Mouse (Mus musculus): ENCODE measurements around the gene Mtus2. TPM values are rescaled to one million over a fixed set of nuclear protein-coding genes. Genes with fewer than 3 reads are reported as not detected.
"Not testable (repeated sequence)": the region's sequence is repeated elsewhere in the genome, so short reads cannot be mapped to it uniquely, and the experiment has no call there.

Mtus2 gene
- total and polyA plus RNA-seq, 3 experiments, result 0.08 TPM; not detected in 2

- Histone ChIP-seq H3K4me3 (ENCODE audit: control insufficient read depth in 1 of 2, insufficient read depth in 1 of 2, low read depth in 2 of 2, low read length in 2 of 2) (no peak overlapping the region), H3K27ac (ENCODE audit: control insufficient read depth, low read depth, low read length) (no peak overlapping the region), H3K27me3 (ENCODE audit: control insufficient read depth in 1 of 2, insufficient read depth in 2 of 2, low read length in 2 of 2) (no peaks in the 10 kb centered on the region), H3K4me1 (ENCODE audit: control insufficient read depth in 1 of 2, insufficient read depth in 2 of 2, low read length in 2 of 2) (no peaks in the 10 kb centered on the region), H3K9ac (ENCODE audit: control insufficient read depth, low read depth, low read length, poor library complexity, severe bottlenecking) (no peak overlapping the region), H3K9me3 (replicated peaks; ENCODE audit: insufficient read depth, low read length) (no peaks in the 10 kb centered on the region), H3K36me3 (ENCODE audit: control insufficient read depth in 1 of 2, insufficient read depth in 2 of 2, low read length in 2 of 2) (no peaks in the 10 kb centered on the region), H3K79me2 (ENCODE audit: control insufficient read depth, insufficient read depth, low read length, poor library complexity) (no peaks in the 10 kb centered on the region)
- TF ChIP-seq BHLHE40 (IDR thresholded peaks at IDR 0.05; ENCODE audit: borderline replicate concordance, low read depth, low read length) (no peak), POLR2AphosphoS5 (IDR thresholded peaks at IDR 0.05; ENCODE audit: borderline replicate concordance, low read depth, low read length) (no peak), CHD1 (IDR thresholded peaks at IDR 0.05; ENCODE audit: low read depth, low read length) (no peak), RCOR1 (IDR thresholded peaks at IDR 0.05; ENCODE audit: low read depth, low read length) (no peak), MXI1 (IDR thresholded peaks at IDR 0.05; ENCODE audit: low read depth, low read length) (no peak), UBTF (IDR thresholded peaks at IDR 0.05; ENCODE audit: borderline replicate concordance, insufficient read depth, low read depth, low read length) (no peak), ZKSCAN1 (IDR thresholded peaks at IDR 0.05; ENCODE audit: low read depth, low read length) (no peak), MAZ (IDR thresholded peaks at IDR 0.05; ENCODE audit: low read depth, low read length) (no peak), ETS1 (IDR thresholded peaks at IDR 0.05; ENCODE audit: low read depth, low read length) (no peak), CHD2 (IDR thresholded peaks at IDR 0.05; ENCODE audit: low read length) (no peak), ELF1 (IDR thresholded peaks at IDR 0.05; ENCODE audit: low read depth, low read length) (no peak), MAX (IDR thresholded peaks at IDR 0.05; ENCODE audit: low read length) (no peak), MYC (IDR thresholded peaks at IDR 0.05; ENCODE audit: low read depth, low read length) (no peak)
- DNase-seq (ENCODE audit: low read depth, low spot score), result no peak
These were observed 5.4 kb upstream of the Mtus2 start for GRCm38 (mm10) chr5:147951751-147952150.

- H3K4me3 ChIP-seq (ENCODE audit: control insufficient read depth in 1 of 2, insufficient read depth in 1 of 2, low read depth in 2 of 2, low read length in 2 of 2); H3K9ac ChIP-seq (ENCODE audit: control insufficient read depth, low read depth, low read length, poor library complexity, severe bottlenecking); H3K4me1 ChIP-seq (ENCODE audit: control insufficient read depth in 1 of 2, insufficient read depth in 2 of 2, low read length in 2 of 2); H3K27me3 ChIP-seq (ENCODE audit: control insufficient read depth in 1 of 2, insufficient read depth in 2 of 2, low read length in 2 of 2); DNase-seq (ENCODE audit: low read depth, low spot score); H3K36me3 ChIP-seq (ENCODE audit: control insufficient read depth in 1 of 2, insufficient read depth in 2 of 2, low read length in 2 of 2); H3K9me3 ChIP-seq (replicated peaks; ENCODE audit: insufficient read depth, low read length); H3K79me2 ChIP-seq (ENCODE audit: control insufficient read depth, insufficient read depth, low read length, poor library complexity); H3K27ac ChIP-seq (ENCODE audit: control insufficient read depth, low read depth, low read length): not testable (repeated sequence)
These were observed 3.9 kb upstream of the Mtus2 start for GRCm38 (mm10) chr5:147953181-147953580.

- H3K9me3 ChIP-seq (replicated peaks; ENCODE audit: insufficient read depth, low read length), result no peaks in the 10 kb centered on the region
- DNase-seq (ENCODE audit: low read depth, low spot score), result no peak
- H3K27ac ChIP-seq (ENCODE audit: control insufficient read depth, low read depth, low read length), result no peak overlapping the region
- H3K4me3 ChIP-seq (ENCODE audit: control insufficient read depth in 1 of 2, insufficient read depth in 1 of 2, low read depth in 2 of 2, low read length in 2 of 2), result no peak overlapping the region
- no peaks in the 10 kb centered on the region; a peak in 1 of 4 replicates for H3K4me1 ChIP-seq (ENCODE audit: control insufficient read depth in 1 of 2, insufficient read depth in 2 of 2, low read length in 2 of 2)
- TF ChIP-seq MYB (IDR thresholded peaks at IDR 0.05; ENCODE audit: low read depth, low read length), result no peak
- no peak for TF ChIP-seq POLR2AphosphoS2 (IDR thresholded peaks at IDR 0.05; ENCODE audit: low read length)
- no peak for TF ChIP-seq ZMIZ1 (IDR thresholded peaks at IDR 0.05; ENCODE audit: low read depth, low read length)
- TF ChIP-seq MXI1 (IDR thresholded peaks at IDR 0.05; ENCODE audit: low read depth, low read length), result no peak
- TF ChIP-seq USF2 (IDR thresholded peaks at IDR 0.05; ENCODE audit: borderline replicate concordance in 1 of 2, insufficient read depth in 1 of 2, low read depth in 1 of 2, low read length in 2 of 2), result no peak
- no peak for TF ChIP-seq SMC3 (IDR thresholded peaks at IDR 0.05; ENCODE audit: low read depth, low read length)
- no peak for TF ChIP-seq TCF12 (IDR thresholded peaks at IDR 0.05; ENCODE audit: low read depth, low read length)
- TF ChIP-seq USF1 (IDR thresholded peaks at IDR 0.05; ENCODE audit: low read depth, low read length), result no peak
- no peak for TF ChIP-seq GABPA (IDR thresholded peaks at IDR 0.05; ENCODE audit: low read depth, low read length)
- TF ChIP-seq POLR2A (IDR thresholded peaks at IDR 0.05; ENCODE audit: control insufficient read depth in 1 of 2, insufficient read depth in 1 of 2, low read depth in 1 of 2, low read length in 2 of 2, poor library complexity in 1 of 2), result no peak
- no peak for TF ChIP-seq E2F4 (IDR thresholded peaks at IDR 0.05; ENCODE audit: borderline replicate concordance, low read depth, low read length)
- no peak for TF ChIP-seq ELF1 (IDR thresholded peaks at IDR 0.05; ENCODE audit: low read depth, low read length)
- TF ChIP-seq RAD21 (IDR thresholded peaks at IDR 0.05; ENCODE audit: low read depth, low read length), result no peak
- no peak for TF ChIP-seq MAFK (IDR thresholded peaks at IDR 0.05; ENCODE audit: borderline replicate concordance, low read depth, low read length)
- TF ChIP-seq TAL1 (IDR thresholded peaks at IDR 0.05; ENCODE audit: low read length), result no peak
- H3K36me3 ChIP-seq (ENCODE audit: control insufficient read depth in 1 of 2, insufficient read depth in 2 of 2, low read length in 2 of 2), result no peaks in the 10 kb centered on the region
- H3K27me3 ChIP-seq (ENCODE audit: control insufficient read depth in 1 of 2, insufficient read depth in 2 of 2, low read length in 2 of 2), result no peaks in the 10 kb centered on the region
- H3K79me2 ChIP-seq (ENCODE audit: control insufficient read depth, insufficient read depth, low read length, poor library complexity), result no peaks in the 10 kb centered on the region
- no peak overlapping the region for H3K9ac ChIP-seq (ENCODE audit: control insufficient read depth, low read depth, low read length, poor library complexity, severe bottlenecking)
These were observed 1.4 kb upstream of the Mtus2 start for GRCm38 (mm10) chr5:147955671-147956070.
